Mouse (Mus musculus): ENCODE measurements around the gene Tiparp.

- TF ChIP-seq CTCF (IDR thresholded peaks at IDR 0.05; ENCODE audit: borderline replicate concordance, extremely low read depth, insufficient read depth, insufficient read length), result no peak
- no peak for TF ChIP-seq POLR2A (IDR thresholded peaks at IDR 0.05; ENCODE audit: borderline replicate concordance, extremely low read depth, insufficient read depth, insufficient read length, poor library complexity, severe bottlenecking)
Observed at GRCm38 (mm10) chr3:65540906-65541551, 12.8 kb downstream of the Tiparp start.
